Mouse (Mus musculus) thymus, postnatal 36 days (tissue): ENCODE data around the gene Lrrc32.

Source experiments
- DNase-seq, 2 experiments: peaks; one replicate each; pipeline ENCODE4 v3.0.0; 2022; ENCODE audit warnings: mixed read lengths in 2 of 2

Gene Lrrc32

DNA sequence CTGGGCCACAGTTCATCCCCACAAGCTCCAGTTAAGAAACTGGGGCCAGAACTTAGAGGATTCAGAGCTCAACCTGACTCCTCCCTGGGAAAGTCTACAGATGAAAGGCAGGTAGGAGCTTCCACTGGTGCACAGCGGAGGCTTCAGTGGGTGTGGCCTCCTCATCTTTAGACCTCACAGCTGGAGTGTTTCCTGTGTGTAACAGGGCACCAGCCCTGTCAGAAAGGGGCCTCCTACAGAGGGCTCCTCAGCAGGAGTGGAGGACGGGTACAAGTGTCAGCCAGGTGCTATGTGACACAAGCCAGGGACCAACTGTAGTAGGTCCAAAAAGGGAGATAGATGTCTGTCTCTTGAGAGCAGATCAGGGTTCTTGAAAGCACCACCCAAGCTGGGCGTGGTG is 24.2 kb downstream of the Lrrc32 start:
- peak; percentile 65 to 83 for DNase-seq

DNA sequence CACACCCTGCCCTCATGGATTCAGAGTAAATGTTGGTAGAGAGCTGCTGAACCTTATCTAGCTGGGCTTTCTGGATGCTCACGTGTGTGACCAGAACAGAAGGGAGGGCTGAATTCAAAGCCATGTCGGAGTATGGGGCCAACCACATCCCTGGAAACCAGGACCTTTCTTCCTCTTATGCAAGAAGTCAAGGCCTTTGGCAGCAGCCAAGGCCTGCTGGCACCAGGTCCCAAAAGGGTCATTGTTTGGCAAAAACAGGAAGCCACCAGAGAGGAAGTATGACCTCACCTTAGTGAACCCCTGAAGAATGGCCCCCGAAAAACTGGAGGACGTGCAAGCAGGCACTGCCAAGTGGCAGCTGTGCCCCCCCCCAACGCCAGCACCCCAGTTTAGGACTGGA is 33.5 kb downstream of the Lrrc32 start:
- no peak for DNase-seq

DNA sequence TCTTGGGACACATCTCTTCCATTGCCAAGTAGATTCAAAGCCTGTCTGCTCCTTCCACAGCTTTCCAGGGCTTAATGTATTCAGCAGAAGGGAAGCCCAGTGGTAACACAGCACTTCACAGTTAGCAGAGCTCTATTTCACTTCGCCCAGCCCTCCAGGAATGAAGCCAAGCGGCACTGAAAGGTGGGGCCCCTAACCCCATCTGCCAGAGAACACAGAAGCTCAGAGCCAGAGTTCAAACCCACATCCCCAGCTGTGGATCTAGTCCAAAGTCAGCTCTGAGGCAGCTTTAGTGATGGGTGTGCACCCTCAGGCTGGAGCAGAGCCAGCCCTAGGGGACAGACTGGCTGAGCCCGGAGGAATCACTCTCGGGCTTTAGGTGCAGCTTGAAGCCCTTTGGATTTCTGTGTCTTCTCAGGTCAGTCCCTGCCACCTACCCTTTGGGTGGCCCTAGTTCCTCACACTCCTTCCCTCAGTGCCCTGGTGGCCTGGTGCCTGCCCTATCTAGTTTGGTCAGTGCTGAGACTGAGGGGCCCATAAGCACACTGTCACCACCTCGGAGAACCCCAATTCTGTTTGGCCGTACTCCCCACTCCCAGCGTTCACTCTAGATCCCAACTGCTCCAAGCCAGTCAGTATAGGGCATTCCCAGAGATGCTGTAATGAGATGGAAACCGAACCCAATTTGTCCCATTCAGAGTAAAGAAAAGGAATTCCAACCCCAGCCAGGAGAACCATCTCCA is 34.2 kb downstream of the Lrrc32 start:
- DNase-seq, result peak; percentile 41 to 66

DNA sequence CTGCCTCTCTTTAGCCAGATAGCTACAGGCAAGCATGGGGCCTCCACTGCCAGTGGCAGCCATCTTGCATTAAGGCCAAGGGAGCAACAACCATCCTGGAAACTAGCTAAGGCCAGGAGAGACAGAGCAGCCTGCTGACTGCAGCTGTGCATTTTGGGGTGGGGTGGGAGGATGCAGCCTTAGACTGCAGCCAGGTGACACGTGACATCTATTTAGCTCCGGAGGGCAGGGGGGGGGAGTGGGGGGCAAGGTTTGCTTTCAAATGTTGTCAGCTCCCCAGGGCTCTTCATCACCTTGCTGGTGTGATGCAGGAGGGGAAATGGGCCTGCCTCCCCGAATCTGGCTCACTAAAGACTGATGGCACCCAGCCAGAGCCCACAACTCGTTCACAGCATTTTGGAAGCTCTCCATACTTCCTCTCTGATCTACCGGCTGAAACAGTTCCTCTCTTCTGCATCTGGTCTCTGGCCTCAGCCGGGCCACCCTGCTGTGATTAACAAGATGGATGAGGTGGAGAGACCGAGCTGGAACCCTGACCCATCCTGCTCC is 34.8 kb downstream of the Lrrc32 start:
- DNase-seq, result peak; percentile 47 to 65

DNA sequence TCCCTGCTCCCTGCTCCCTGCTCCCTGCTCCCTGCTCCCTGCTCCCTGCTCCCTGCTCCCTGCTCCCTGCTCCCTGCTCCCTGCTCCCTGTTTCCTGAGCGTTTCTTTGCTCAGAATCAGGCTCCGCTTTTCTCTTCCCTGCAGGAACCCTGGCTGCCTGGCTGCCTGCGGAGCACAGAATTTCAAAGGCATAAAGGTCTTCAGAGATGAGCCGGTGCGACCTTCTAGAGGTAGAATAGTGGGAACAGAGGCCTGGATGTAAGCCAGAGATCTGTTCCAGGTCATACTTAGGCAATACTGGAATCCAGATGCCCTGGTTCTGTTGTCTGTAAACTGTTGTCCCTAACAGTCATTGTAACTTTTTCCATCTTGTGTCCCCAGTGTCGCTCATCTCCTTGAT is 35.3 kb downstream of the Lrrc32 start:
- no peak for DNase-seq

DNA sequence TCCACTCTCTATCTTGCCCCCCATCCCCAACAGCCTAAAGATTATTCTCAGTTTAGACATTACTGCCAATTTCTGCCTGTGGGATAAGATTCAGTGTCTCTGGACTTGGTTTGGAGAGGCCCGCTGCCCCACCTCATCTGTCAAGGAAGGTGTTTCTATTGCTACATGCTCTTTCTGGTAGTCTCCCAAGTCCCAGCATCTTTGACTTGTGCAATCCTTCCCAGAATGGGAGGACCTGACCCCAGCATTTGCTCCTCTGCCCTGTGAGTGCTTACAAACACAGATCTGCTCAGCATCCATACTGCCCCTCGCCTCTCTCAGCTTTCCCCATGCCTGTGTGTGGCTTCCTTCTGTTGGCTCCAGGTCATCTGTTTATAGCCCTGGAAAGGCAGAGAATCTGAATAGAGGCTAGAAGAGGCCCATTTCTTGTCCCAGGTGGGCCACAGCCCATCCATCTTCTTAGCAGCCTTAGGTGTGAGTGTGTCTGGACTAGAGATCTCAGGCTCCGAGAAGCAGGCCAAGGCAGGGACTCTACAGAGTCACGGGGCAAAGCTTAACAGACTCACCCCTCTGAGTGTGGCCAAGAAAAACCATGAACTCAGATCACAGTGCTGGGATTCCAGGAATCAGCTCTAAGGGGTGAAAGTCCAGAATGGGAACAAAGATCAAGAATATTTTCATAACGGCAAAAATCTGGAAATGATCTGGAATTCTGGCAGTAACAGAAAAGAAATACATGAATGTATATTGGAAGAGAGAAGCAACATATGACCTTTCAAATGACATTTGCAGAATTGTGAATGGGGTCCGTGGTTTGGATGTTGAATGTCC is 36.0 kb downstream of the Lrrc32 start:
- DNase-seq, result no peak

DNA sequence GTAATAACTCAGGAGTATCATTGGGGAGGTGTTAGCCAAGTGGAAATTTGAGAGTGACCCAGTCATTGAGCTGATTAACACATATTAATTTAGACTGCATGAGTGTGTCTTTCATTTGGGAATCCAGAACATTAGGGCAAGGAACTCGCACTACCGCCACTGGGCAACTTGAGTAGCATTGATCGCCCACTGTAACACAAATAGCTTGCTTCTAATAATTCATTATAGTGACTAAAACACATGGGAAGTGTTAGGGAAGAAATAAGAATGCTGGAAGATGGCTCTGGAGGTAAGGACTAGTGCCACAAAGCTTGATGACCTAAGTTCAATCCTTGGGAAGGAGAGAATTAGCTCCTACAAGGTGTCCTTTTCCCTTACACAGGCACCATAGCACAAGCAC is 38.0 kb downstream of the Lrrc32 start:
- DNase-seq, result no peak

DNA sequence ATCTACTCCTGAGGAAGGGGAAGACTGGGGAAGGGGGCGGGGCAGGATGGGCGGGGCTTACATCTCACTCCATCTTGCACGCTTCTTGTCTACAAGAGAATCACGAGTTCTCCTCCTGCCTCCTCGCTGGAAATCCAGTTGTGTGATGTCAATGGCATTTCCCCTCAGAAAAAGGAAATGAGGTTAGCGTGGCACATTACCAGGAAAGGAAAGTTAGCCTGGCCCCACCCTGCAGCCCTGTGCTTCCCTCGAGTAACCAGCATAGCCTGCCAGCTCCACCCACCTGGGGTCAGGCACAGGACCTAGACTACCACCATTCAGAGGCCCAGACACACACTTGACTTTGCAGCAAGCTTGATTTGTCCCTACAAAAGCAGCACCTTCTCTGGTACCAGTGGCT is 42.5 kb downstream of the Lrrc32 start:
- no peak for DNase-seq

DNA sequence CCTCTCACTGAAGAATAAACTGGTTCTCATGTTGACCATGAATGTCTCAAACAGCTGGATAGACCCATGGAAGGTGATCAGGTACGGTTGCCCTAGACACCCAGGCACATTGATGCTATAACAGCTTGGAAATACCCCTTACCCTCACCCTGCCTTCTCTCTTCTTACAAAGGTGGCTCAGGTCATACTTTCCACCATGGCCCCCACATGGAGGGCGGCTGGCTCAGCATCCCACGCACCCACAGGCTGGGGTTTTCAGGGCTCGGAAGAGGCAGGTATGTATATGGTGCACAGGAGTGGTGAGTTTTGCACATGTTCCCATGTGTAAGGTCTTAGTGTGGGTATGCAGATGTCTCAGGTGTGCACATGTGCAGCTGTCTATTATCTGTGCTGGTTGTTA is 43.9 kb downstream of the Lrrc32 start:
- no peak for DNase-seq

DNA sequence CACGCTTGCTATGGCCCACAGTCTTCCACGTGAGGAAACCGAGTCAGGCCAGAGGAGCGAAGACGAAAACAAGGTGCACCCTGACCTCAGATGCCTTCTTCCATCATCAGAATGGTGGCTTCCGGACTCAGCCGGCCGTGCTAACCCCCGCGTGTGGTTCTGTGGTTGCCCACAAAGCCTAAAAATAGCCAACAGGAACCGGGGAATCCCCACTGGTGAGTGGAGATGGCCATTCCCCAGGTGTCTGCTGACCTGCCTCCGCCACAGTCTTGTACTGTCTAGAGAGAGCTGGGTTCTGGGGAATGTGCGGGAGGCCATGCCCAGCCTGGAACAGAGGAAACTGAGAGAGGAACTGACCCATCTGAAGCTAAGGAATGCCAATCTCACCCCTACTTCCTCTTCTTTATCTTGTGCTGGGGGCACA is 45.4 kb downstream of the Lrrc32 start:
- DNase-seq, result peak; percentile 52 to 61

DNA sequence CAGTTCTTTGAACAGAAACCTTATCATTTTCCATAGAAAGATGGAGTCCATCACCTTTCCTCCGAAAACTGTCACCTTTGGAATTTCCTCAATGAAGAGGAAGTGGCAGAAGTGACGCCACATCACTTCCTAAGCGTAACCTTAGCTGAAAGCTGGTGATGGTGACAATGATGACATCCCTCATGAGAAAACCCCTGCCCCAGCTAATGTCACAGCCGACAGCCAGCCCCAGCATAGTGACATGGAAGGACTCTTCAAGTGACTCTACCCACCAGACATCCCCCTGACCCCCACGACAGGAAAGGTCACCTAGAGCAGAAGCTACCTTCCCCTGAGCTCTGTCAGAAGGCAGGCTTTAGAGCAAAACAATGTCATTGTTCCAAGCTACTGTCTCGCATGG is 46.1 kb downstream of the Lrrc32 start:
- no peak for DNase-seq

DNA sequence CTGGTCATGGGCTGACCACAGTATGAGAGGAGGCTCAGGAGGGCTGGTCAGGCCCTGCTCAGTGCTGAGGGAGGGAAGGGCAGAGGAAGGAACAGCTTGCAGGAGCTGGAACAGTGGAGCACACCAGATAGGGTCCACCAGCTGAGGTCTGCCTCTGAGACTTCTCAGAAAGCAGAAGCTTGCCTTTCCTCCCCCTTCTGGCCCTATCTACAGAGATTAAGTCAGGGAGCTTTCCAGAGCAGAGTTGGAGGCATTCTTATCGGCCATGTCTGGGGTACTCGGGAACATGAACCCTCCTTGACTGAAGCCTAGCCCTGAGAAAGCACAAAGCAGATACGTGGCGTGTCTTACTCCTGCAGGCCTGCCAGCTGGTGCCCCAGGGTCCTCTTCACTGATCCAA is 46.8 kb downstream of the Lrrc32 start:
- DNase-seq, result no peak

DNA sequence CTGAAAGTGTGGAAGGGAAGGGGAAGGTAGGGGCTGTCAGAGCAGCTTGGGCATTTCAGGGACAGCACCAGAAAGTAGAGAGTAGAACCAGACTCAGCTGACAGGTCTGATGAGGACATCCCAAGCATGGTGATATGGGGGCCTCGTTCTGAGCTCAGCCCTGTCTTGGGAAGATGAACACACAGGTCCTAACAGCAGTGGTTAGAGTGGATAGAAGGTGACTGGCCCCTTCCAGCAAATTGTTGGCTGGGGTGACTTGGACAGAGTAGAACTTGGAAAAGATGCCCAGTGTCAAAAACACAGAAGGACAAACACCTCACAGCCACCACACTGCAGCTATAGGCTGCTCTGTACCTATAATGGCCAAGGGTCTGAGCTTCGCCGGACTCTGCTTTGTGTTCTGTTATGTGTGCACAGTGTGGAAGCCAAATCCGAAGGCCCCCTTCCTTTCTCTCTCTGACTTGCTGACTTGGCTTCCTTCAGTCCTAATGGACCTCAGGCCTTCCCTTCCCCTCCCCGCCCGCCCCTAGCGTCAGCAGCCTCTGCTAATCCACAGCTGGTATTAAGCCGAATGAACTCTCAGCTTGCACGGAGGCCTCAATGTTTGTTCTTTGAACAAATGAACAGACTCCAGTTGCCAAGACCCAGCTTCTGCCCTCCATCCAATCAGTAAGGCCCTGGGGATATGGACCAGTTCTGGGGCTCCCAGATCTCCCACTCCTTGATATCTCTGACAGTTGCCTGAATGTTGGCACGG is 48.3 kb downstream of the Lrrc32 start:
- no peak for DNase-seq

DNA sequence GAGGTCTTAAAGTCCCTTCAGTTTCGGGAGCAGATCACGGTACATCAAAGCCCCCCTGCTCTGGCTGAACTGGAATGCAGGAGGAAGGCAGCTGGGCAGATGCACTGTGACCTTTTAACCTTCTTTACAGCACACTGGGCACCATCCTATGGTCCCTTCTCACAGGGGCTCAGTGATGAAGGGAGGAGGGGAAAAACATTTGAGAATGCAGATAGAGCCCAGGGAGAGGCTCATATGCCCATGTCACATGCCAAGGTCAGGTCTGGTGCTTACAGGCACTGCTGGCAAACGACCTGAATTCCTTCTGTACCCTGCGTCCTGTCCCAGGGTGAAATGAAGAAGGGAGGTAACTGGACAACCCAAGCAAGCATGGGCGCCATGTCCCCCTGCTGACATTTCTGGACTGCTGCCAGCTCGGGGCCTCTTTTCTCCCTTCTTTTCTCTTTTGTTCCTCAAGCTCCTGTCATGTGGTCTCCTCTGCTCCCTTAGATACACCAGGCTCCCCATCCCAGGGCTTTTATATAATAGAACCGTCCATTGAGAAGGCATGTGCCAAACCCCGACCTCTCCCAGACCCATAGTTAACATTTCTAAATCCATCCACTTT is 49.0 kb downstream of the Lrrc32 start:
- DNase-seq, result no peak

DNA sequence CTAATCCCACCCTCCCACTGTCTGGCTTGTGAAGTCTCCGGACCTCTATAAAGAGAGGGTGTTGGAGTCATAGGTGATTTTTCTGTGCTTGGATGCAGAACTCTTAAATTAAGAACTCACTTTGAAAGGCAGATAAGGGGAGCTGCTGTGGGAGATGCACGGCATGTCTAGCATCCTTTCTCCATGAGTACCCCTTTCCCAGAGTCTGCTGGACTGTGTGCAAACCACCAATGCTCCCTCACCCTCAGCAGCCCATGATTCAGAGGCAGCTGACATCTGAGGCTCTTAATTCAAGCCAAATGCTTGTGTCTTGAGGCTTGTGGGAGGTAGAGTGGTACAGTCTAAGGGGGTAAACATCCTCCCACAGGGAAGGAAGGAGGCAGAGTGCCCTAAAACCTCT is 51.8 kb downstream of the Lrrc32 start:
- DNase-seq, result no peak

DNA sequence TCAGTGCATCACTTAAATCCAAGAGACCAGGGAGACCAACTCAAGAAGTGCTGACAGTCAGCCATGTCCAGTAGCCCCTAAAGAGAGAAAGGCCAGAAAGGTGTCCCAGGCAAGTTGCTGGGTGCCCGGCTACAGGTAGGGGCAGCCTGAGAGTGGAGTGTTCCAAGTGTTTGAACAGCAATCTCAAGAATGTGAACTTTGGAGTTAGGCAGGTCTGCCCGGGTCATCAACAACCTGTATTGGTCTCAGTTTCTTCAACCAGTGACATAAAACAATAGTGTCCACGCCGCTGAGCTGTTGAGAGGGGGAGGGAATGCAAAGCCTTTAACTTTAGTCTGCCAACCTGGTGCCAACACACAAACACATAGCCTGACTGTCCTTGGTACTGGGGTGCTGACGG is 52.5 kb downstream of the Lrrc32 start:
- DNase-seq, result no peak

DNA sequence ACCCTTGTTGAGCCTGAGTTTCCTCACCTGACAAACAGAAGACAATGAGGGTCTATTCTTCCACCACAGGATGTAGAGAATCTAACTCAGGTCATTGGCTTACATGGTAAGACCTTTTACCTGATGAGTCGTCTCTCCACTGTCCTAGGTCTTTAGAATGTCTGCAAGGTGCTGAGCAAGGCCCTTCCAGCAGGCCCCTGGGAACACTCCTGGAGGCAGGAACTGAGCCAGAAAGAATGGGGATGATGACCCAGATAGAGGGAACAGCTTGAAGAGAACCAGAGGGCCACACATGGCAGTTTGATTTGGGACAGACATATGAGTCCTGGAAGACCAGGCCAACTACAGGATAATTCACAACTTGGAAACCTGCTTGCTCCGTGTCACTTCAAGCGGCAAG is 53.2 kb downstream of the Lrrc32 start:
- no peak for DNase-seq

DNA sequence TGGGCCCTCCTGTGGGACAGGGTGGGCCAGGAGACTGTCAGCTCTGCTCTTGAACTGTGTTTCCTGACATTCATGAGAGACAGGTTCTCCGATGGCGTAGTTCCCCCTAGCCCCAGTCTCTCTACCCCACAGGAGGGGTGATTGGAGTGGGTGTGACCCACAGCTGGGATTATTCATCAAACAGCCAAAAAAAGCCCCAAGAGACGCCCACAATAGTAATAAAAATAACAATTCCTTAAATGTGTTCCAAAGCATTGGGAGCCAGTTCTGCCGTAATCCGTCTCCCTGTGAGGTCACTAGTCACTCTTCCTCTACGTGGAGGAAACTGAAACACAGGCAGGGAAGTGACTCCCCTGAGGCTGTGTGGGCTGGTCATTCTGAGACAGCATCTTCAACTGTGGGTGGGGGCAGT is 53.7 kb downstream of the Lrrc32 start:
- no peak for DNase-seq

DNA sequence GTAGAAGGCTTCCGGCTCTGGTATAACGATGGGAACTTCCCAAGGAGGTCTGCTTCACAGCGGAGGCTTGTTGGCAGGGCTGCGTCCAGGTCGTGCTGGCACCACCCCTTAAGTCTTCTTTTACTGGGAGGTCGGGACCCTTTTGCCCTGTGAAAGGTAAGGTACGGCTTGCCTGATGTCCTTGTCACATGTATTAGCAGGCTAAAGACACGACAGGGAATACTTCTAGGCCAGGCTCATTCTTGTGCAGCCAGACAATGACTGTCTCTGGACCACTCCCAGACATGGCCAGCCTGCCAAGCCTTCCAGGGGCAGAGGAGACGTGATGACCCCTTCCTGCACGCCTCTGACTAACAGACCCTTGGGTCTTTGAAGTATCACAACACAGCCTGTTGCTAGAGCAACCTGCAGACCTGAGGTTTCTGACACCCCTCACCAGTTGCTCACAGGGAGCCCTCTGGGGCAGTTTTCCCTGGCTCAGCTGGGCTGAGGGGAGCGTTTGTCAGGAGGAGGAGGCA is 54.8 kb downstream of the Lrrc32 start:
- DNase-seq, result no peak

DNA sequence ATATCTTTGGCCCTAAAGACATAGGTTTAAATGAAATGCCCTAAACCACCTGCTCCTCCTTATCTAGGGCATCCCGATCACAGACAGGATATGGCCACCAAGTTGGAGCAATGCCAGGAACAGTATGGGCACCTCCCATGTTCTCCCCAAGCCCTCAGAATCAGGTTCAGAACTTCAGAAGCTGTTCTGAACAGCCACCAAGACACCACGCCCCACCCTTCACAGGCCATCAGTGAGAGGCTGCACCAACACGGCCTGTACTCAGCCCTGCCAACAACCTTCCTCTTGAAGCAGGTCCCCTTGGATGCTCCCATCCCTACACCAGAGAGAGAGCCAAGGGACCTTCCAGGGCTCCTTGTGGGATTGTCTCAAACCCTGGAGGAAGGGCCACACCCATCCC is 55.5 kb downstream of the Lrrc32 start:
- DNase-seq, result no peak

DNA sequence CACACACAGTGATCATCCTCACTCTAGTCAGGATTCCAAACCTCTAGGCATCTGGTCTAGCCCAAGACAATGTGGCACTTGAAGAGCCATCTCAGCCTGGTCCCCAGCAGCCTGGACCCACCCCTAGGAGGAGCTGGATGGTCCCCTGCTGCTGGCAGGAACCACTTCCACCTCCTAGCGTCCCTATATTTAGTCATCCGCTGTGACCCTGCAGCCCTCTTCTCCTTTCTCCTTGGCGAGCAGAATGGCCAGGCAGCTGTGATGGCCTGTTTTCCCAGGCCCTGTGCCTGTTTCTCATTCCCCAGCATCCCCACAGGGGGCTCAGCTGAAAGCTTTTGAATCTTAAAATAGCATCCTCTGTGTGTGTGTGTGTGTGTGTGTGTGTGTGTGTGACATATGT is 59.8 kb downstream of the Lrrc32 start:
- no peak for DNase-seq

DNA sequence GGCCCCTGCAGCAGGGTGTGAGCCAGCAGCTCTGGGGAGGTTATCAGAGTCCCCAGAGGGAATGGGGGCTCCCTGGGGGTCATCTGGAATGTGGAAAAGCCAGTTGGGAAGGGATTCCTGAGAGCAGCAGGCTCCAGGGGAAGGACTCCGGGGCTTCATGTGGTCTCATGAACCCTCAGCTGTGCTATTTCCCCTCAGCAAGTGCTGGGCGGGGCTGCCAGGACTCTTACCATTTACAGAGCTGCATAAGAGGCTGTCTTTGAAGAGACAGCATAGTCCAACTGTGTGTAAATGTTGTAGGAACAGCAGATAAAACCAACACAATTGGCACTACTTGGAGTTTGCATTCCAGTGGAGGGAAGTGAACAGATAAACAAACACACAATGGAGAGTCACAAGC is 61.5 kb downstream of the Lrrc32 start:
- peak; percentile 34 to 43 for DNase-seq

DNA sequence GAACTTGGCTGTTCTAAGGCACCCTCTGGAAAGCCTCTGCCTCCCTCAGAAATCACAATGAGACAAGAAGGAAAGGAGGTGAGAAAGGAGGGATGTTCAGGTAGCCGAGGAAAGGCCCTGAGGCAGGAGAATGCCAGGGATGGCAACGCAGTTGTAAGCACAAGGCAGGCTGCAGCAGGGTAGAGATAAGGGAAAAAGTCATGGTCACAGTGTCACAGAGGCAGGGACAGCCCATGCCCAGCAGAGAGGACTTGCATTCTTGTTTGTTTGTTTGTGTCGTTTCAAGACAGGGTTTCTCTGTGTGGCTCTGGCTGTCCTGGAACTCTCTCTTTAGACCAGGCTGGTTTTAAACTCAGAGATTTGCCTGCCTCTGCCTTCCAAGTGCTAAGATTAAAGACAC is 62.0 kb downstream of the Lrrc32 start:
- DNase-seq, result no peak
